Mouse (Mus musculus): ENCODE results near the gene Tgfbr1.

DNA sequence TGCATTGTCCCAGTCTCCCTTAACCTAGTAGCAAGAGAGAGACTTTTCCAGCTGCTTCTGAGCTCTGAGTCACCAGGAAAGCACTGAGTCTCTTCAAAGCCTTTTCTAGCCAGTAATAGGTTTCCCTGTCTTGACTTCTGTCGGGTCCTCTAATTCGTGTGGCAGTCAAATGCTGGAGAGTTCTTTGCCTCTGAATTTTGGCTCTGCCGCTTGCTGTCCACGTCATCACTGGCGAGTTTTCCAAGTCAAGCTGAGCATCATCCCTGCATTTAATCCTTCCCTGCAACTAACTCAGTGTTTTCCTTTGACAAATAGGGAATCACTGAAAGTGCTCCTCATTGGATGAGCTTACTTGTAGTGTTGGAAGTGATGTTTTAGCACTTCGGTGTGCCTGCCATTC is 36.6 kb upstream of the Tgfbr1 start:
- TF ChIP-seq CTCF (IDR thresholded peaks at IDR 0.05; ENCODE audit: low read depth, low read length) (no peak), EP300 (IDR thresholded peaks at IDR 0.05; ENCODE audit: insufficient read depth, low read depth, low read length) (no peak)
